Mouse (Mus musculus) ES-E14 (cell line): ENCODE results near the gene Emx1. TPM values are rescaled to one million over a fixed set of nuclear protein-coding genes. Genes with fewer than 3 reads are reported as not detected.

Experiments used
- DNase-seq: peaks from one replicate; pipeline ENCODE4 v3.0.0-alpha.2; 2013; ENCODE audit warnings: low read depth, low spot score
- H3K27ac ChIP-seq: 2 replicates; pipeline ENCODE4 v1.5.1; 2012; ENCODE audit warnings: low read depth, mild to moderate bottlenecking, low read length, moderate library complexity, mixed read lengths; ENCODE audit not compliant: poor library complexity, insufficient read depth, severe bottlenecking
- H3K36me3 ChIP-seq: 2 replicates; pipeline ENCODE4 v1.6.1; 2012; ENCODE audit warnings: mild to moderate bottlenecking, low read length, moderate library complexity, mixed read lengths; ENCODE audit not compliant: control insufficient read depth, poor library complexity, insufficient read depth, severe bottlenecking
- H3K4me1 ChIP-seq, 2 experiments: fragments of 150-350 bp in 1 of 2; sonication (generic) in 1 of 2; 2 replicates each; pipeline ENCODE4 v1.6.1; 2012; ENCODE audit warnings: low read length in 2 of 2, mild to moderate bottlenecking in 1 of 2, mixed read lengths in 1 of 2; ENCODE audit not compliant: control insufficient read depth in 2 of 2, insufficient read depth in 2 of 2, poor library complexity in 1 of 2
- H3K4me3 ChIP-seq, 2 experiments: fragments of 150-350 bp in 1 of 2; sonication (generic) in 1 of 2; 2 replicates each; pipeline ENCODE4 v1.5.1; 2012; ENCODE audit warnings: low read length in 2 of 2, low read depth in 1 of 2, mild to moderate bottlenecking in 1 of 2, mixed read lengths in 1 of 2; ENCODE audit not compliant: insufficient read depth in 1 of 2, poor library complexity in 1 of 2, severe bottlenecking in 1 of 2
- H3K9ac ChIP-seq: 2 replicates; pipeline ENCODE4 v1.6.1; 2012; ENCODE audit warnings: low read depth, mild to moderate bottlenecking, low read length, mixed read lengths; ENCODE audit not compliant: poor library complexity, insufficient read depth, severe bottlenecking
- H3K9me3 ChIP-seq: fragments of 150-350 bp; sonication (generic); 2 replicates; pipeline ENCODE4 v1.6.1; 2012; ENCODE audit warnings: low read depth, mild to moderate bottlenecking, low read length; ENCODE audit not compliant: control insufficient read depth, insufficient read depth
- CHD2 ChIP-seq: IDR thresholded peaks from 2 replicates; pipeline ENCODE4 v1.6.1; 2014; ENCODE audit warnings: mild to moderate bottlenecking, low read depth, low read length, inconsistent platforms
- HCFC1 ChIP-seq: IDR thresholded peaks from 2 replicates; pipeline ENCODE4 v1.6.1; 2012; ENCODE audit warnings: low read length, inconsistent platforms, borderline replicate concordance; ENCODE audit not compliant: insufficient read depth
- MAFK ChIP-seq: IDR thresholded peaks from 2 replicates; pipeline ENCODE4 v1.6.1; 2014; ENCODE audit warnings: mild to moderate bottlenecking, low read depth, low read length, inconsistent platforms; ENCODE audit not compliant: insufficient read depth
- ZC3H11A ChIP-seq: IDR thresholded peaks from 2 replicates; pipeline ENCODE4 v1.6.1; 2012; ENCODE audit warnings: low read depth, mild to moderate bottlenecking, inconsistent platforms, low read length, borderline replicate concordance
- ZNF384 ChIP-seq: IDR thresholded peaks from 2 replicates; pipeline ENCODE4 v1.6.1; 2012; ENCODE audit warnings: low read depth, low read length, inconsistent platforms
- in situ Hi-C, 2 experiments: fragments of 600-800 bp; cut with MboI; formaldehyde crosslinking; loops; one replicate each; pipeline ENCODE4 v1.15.1; 2025; ENCODE audit warnings: low sequenced_read_pairs in 2 of 2, inconsistent platforms in 1 of 2; ENCODE audit not compliant: unreplicated experiment in 2 of 2
- total RNA-seq: library from RNA; depleted of rRNA; stranded (reverse); fragments of 300-350 nt; gene quantifications from 2 replicates; pipeline ENCODE4 v1.2.3, GENCODE M21; 2012

Emx1 gene
- total RNA-seq, 1 experiment: not detected

- no peaks in the 10 kb centered on the region for H3K9me3 ChIP-seq
- peak overlapping the region in 1 of 2 experiments; percentile 15; a peak in 1 of 4 replicates for H3K4me3 ChIP-seq
- H3K36me3 ChIP-seq: no peaks in the 10 kb centered on the region
- TF ChIP-seq MAFK: no peak
- no peak for TF ChIP-seq CHD2
- no peak for TF ChIP-seq ZC3H11A
- TF ChIP-seq ZNF384: no peak
- no peak for TF ChIP-seq HCFC1
- no peak overlapping the region for H3K27ac ChIP-seq
- H3K9ac ChIP-seq: no peak overlapping the region
- H3K4me1 ChIP-seq: peaks cover 4 to 17% of the 10 kb centered on the region in 2 experiments; a peak in 1 of 4 replicates
- in situ Hi-C loops: no loop called here
- no peak for DNase-seq
These were observed 19.7 kb downstream of the Emx1 start for GRCm38 (mm10) chr6:85206939-85207285.

- Histone ChIP-seq H3K27ac (no peak overlapping the region), H3K4me3 (no peak overlapping the region), H3K9me3 (no peaks in the 10 kb centered on the region), H3K4me1 (peaks cover 4 to 17% of the 10 kb centered on the region in 2 experiments; a peak in 1 of 4 replicates), H3K9ac (no peak overlapping the region), H3K36me3 (no peaks in the 10 kb centered on the region)
- no peak for TF ChIP-seq CHD2
- in situ Hi-C loops: no loop called here
- DNase-seq: no peak
These were observed 20.1 kb downstream of the Emx1 start for GRCm38 (mm10) chr6:85207345-85207744.

GRCm38 (mm10) chr6:85209226-85209967 is 22.2 kb downstream of the Emx1 start:
- Histone ChIP-seq H3K27ac (no peak overlapping the region), H3K9me3 (no peaks in the 10 kb centered on the region), H3K36me3 (no peaks in the 10 kb centered on the region), H3K4me1 (peaks cover 4 to 17% of the 10 kb centered on the region in 2 experiments; a peak in 1 of 4 replicates), H3K4me3 (no peak overlapping the region), H3K9ac (no peak overlapping the region)
- in situ Hi-C loops: no loop called here
- TF ChIP-seq ZC3H11A (no peak), ZNF384 (no peak), MAFK (no peak), HCFC1 (no peak), CHD2 (no peak)
- DNase-seq: no peak

GRCm38 (mm10) chr6:85210686-85211085 is 23.4 kb downstream of the Emx1 start:
- TF ChIP-seq MAFK (no peak), ZC3H11A (no peak), ZNF384 (no peak), HCFC1 (no peak), CHD2 (no peak)
- in situ Hi-C loops: no loop called here
- no peaks in the 10 kb centered on the region for H3K36me3 ChIP-seq
- no peak overlapping the region for H3K9ac ChIP-seq
- no peak overlapping the region for H3K4me3 ChIP-seq
- H3K4me1 ChIP-seq: peaks cover 4 to 15% of the 10 kb centered on the region in 2 experiments; a peak in 1 of 4 replicates
- no peak for DNase-seq
- H3K9me3 ChIP-seq: no peaks in the 10 kb centered on the region
- H3K27ac ChIP-seq: no peak overlapping the region

GRCm38 (mm10) chr6:85218251-85218650 is 31.0 kb downstream of the Emx1 start:
- H3K9ac ChIP-seq: no peak overlapping the region
- no peaks in the 10 kb centered on the region for H3K9me3 ChIP-seq
- no peak for TF ChIP-seq MAFK
- no peak for TF ChIP-seq HCFC1
- no peak for TF ChIP-seq CHD2
- no peak for TF ChIP-seq ZNF384
- TF ChIP-seq ZC3H11A: no peak
- H3K4me1 ChIP-seq: peaks cover 0 to 16% of the 10 kb centered on the region in 2 experiments; a peak in 1 of 4 replicates
- in situ Hi-C loops: no loop called here
- H3K36me3 ChIP-seq: no peaks in the 10 kb centered on the region
- no peak for DNase-seq
- no peak overlapping the region for H3K27ac ChIP-seq
- no peak overlapping the region for H3K4me3 ChIP-seq
